Mouse (Mus musculus): ENCODE results near the gene Casc3.

The Casc3 gene

DNA sequence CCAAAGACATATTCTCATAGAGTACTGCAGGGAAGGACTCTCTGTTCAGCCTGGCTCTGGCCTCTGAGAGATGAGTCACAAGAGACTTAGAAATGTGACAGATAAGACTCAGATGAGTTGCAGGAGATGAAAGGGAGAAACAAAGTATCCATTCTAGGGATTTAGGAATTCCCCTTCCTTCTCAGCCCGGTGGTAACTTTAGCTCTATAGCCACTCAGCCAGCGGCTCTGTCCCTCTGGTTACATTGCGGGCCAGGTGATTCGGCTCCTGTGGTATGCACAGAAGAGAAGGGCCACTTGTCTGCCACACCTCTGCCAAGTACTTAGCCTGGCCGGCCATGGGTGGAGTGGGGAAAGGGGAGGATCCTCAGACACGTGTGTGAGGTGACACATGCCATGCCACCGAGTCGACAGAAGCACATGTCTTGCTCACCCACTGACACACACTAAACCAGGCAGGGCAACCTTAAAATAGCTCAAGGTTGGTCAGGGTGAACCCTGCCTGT is 32.0 kb upstream of the Casc3 start:
- DNase-seq (ENCODE audit: low spot score in 2 of 2), result peak in 1 of 2 experiments; percentile 46

DNA sequence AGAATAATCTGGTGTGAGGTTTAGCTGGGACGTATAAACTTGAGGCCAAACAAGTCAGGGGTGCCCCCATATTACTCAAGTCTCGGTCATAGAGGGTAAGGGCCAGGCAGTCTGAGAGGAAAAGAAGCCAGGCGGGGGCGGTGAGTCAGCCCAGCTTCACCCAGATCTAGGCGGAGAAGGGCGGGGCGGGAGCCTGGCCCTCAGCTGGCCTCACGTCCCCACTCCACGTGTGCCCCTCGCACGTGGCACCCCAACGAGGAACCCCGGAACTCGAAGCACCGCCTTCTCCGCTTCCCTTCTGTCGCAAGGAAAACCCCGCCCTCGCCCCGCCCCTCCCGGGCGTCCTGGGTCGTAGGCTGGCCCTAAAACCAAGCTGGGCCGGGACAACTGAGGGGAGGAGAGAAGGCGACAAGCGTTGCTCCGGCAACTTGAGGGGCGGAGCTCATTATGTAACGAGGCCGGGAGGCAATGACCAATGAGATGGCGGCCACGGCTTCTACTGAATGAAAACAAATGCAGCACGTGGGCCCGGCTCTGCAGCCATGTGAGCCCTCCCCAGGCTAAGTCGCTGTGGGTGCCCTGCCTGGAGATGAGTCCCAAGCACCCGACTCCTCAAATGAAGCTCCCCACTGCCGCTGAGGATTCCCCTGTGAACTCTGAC is 30.9 kb upstream of the Casc3 start:
- DNase-seq (ENCODE audit: low spot score in 2 of 2), result peak; percentile 99

GRCm38 (mm10) chr11:98774582-98775347 is 29.9 kb upstream of the Casc3 start, which contains the start of gene Nr1d1:
Gene Nr1d1 (minus strand): TSS chr11:98775333.
- DNase-seq (ENCODE audit: low spot score in 2 of 2), result peak in 1 of 2 experiments; percentile 46

GRCm38 (mm10) chr11:98775348-98776051 is 29.2 kb upstream of the Casc3 start:
- peak; percentile 100 for DNase-seq (ENCODE audit: low spot score in 2 of 2)

DNA sequence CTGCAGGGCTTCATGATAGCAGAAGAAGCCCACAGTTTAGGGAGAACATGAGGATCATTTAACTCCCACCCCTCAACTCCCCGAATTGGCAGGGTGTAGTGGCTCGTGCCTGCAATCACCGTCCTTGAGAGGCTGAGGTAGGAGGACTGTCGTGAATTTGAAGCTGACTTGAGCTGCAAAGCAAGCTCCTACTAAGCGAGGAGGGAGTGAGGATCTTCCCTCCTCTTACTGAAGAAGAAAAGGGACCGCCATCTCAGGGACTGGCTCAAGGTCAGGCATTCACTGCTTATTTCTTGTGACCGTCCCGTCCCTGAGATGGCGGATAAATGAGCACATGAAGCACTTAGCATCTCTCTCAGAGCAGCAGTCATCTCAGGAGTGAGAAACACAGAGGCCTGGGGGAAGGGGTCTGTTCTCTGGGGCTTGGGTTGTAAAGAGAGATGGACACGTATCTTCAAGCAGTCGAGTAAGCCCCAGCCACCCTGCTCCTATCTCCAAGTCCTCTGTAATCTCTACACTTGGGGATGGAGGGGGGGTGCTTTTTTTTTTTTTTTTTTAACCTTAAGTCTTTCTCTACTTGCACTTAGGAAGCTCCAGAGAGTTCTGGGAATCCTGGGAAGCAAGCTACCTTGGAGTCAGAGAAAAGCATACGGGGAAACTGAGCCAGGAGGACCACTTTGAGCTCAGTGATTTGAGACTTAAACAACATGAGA is 28.5 kb upstream of the Casc3 start:
- DNase-seq (ENCODE audit: low spot score in 2 of 2), result no peak

DNA sequence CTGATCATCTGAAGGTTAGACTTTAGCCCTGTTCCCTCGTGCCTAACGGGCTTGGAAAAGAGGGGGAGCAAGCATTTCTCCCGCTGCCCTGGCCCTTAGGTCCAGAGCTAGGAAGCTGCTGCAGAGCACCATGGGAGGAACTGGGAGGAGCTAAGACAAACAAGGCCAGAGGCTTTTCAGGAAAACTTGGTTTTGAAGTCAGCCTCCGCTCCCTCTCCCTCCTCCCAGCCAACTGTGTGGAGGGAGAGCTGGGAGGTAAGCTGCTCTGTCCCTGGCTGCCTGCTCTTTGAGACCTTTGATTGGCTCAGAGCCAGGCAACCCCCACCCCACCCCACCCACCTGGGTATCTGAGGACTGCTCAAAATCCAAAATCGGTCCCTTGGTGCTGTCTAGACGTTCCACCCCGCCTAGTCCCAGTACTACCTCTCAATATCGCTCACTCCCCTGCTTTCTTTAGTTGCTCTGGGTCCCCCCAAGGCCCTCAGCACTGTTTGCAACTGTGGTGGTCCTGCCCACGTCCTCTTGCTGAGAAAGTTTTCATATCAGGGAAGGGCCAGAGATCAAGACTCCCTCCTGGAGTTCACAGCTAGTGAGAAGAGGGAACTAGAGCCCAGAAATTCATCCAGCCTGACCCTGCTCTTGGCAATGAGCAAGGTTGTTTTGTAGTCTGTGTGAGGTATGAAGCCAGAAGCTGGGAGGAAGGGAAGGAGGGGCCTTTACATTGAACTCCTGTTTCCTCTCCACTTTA is 27.7 kb upstream of the Casc3 start:
- DNase-seq (ENCODE audit: low spot score in 2 of 2), result no peak

DNA sequence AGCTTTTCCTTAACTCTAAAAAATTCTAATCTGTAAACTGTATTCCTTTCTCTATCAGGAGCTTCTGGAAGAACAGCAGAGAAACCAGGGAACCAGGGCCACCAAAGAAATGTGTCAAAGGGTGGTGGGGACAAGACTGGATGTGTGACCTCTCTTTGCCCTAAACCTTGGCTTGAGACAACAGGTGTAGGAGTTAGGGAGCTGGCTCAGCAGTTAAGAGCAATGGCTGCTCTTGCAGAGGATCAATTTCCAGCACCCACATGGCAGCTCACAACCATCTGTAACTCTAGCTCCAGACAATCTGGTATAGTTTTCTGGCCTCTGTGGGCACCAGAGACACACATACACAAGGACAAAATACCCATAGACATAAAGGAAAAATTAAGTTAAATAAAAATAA is 26.8 kb upstream of the Casc3 start:
- no peak for DNase-seq (ENCODE audit: low spot score in 2 of 2)

GRCm38 (mm10) chr11:98781851-98782512 is 22.7 kb upstream of the Casc3 start:
- DNase-seq (ENCODE audit: low spot score in 2 of 2), result peak; percentile 90 to 93

DNA sequence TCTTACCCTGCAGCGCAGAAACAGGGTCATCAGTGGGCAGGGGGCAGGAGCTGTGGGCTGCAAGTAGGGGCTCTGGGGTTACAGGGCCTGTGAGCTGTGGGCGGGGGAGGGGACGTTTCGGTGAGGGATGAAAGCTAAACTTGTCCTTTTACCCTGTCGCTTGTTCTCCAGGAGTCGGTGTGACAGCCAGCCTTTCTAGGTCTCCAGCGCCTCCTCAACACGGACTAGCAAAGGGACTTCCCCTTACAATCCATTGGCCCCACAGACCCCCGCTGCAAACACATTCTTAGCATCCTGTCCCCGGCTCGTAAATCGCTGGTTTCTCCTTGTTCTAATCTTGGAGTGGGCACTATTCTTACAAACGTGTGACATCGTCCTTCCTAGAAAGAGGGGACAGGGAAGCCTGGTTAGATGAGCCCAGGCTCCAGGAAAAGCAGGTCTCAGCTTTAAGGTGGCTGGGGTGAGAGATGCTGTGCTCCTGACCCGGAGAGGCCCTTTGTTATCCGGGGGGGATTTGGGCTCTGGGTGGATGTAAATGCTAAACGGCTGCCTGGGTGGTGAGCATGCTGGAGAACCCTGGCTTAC is 22.0 kb upstream of the Casc3 start:
- peak; percentile 63 to 68 for DNase-seq (ENCODE audit: low spot score in 2 of 2)

- peak; percentile 96 to 98 for DNase-seq (ENCODE audit: low spot score in 2 of 2)
These were observed 21.4 kb upstream of the Casc3 start for GRCm38 (mm10) chr11:98783236-98783696.

DNA sequence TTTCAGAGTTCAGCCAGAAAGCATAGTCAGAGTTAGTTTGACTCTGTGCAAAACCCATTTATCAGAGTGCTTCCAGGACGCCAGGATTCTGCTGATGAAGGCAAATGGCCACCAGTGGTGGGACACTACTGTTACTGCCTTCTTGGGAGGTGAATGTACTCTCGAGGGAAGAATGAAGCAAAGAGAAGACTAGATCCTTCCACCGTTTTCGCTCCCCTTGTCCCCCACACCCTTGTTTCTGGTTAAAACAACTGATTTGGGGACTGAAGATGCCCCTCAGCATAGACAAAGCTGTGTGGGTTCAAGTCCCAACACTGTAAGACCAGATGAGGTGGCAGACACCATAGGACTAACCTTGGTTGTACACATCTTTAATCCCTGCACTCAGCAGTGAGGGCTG is 20.6 kb upstream of the Casc3 start:
- DNase-seq (ENCODE audit: low spot score in 2 of 2), result no peak

DNA sequence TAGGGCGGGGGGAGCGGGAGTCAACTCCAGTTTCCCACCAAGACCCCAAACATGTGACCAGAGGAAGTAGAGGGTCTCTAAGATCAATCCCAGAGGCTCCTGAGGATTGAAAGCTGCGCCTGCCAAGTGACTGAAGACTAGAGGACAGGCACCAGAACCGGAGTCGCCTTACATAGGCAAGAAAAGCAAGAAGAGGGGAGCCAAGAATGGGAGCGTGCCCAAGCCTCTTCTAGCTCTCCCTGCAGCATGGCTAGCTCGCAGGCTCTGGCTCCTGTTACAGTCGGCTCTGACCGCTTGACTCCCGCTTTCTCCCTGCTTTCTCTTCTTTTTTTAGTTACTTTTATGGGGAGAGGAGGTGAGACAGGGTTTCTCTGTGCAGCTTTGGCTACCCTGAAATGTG is 19.5 kb upstream of the Casc3 start:
- peak in 1 of 2 experiments; percentile 38 for DNase-seq (ENCODE audit: low spot score in 2 of 2)

GRCm38 (mm10) chr11:98785772-98786281 is 18.9 kb upstream of the Casc3 start:
- DNase-seq (ENCODE audit: low spot score in 2 of 2), result peak; percentile 93 to 94

DNA sequence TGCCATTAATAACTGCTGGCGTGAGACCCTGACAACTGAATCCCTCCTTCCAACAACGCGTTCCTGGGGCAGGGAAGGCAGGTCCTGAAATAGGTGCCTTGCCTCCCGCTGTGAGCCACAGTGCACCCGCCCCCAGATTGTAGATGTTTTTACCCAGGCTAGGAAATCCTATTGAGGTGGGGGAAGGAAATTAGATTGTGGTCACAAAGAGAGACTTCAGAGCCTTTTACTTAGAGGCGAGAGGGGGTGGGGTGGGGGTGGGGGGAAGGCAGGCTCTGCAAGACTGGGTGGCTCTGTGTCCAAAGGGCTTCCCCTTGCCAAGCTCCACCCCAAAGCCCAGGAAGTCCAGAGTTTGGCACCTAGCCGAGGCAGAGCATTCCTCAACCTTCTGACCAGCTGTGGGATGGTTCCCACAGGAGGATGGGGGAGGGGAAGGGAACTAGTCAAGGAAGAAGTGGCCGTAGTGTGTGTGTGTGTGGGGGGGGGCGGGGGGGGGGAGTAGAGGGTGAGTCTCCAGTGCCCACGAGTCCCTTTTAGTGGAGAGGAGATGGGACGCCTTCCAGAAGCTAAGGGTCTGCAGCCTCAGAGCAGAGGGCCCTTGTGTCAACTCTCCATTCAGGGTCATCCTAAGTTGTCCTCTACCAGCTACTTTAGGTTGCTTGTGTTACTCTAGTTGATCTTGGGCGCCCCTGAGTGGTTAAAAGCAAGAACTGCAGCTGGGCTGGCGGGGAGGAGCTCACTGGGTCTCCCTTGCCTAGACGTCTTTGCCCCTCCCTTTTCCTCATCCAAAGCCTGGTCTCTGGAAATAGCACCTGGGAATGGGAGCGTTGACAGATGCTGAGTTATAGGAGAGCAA is 18.1 kb upstream of the Casc3 start:
- peak; percentile 96 to 97 for DNase-seq (ENCODE audit: low spot score in 2 of 2)

- no peak for DNase-seq (ENCODE audit: low spot score in 2 of 2)
These were observed 17.5 kb upstream of the Casc3 start for GRCm38 (mm10) chr11:98787229-98787628.

- no peak for DNase-seq (ENCODE audit: low spot score in 2 of 2)
These were observed 17.0 kb upstream of the Casc3 start for GRCm38 (mm10) chr11:98787691-98788090.

GRCm38 (mm10) chr11:98788139-98788538 is 16.6 kb upstream of the Casc3 start:
- DNase-seq (ENCODE audit: low spot score in 2 of 2), result no peak

DNA sequence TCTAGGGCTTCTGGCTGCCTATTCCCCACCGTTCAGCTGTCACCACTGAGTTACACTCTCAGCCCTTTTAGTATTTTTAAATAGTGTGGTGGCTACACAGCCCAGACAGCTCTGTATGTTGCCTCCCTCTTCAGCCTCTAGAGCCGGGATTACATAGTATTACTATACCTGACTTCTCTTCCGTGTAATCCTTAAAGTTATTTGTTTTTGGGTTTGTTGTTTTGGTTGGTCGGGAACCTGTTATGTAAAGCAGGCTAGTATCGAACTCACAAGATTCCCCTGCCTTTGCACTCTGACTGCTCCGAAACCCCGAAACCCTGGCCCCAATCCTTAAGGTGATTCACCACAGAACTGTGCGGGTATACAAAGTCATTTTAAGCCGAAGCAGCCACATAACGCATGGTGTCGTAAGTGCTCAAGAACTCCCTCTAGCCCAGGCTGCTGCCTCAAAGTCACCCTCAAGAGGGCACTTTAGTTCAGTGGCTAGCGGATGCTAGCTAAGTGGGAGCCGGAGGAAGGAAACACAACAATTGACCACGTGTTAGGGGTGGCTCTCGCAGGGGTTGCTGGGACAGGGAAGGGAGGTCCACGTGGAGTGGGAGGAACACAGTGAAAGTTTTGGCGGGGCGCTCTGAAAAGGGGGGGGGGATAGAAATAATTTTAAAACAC is 16.0 kb upstream of the Casc3 start:
- peak; percentile 91 to 93 for DNase-seq (ENCODE audit: low spot score in 2 of 2)

Measured in right cerebral cortex, postnatal 10 days (tissue).